Mouse (Mus musculus) olfactory bulb, adult 2 months (tissue): Measurements from ENCODE around the gene Atp8a1.

Source experiments
- CTCF ChIP-seq: fragments of 200-500 bp; IDR thresholded peaks from 2 replicates; pipeline ENCODE4 v1.5.1; 2012; ENCODE audit warnings: low read depth, mild to moderate bottlenecking, low read length, moderate library complexity; ENCODE audit not compliant: insufficient read depth
- POLR2A ChIP-seq: fragments of 200-500 bp; IDR thresholded peaks from 2 replicates; pipeline ENCODE4 v1.6.1; 2012; ENCODE audit warnings: mild to moderate bottlenecking, low read depth, low read length, moderate library complexity; ENCODE audit not compliant: insufficient read depth

- TF ChIP-seq CTCF (no peak), POLR2A (no peak)
Observed at GRCm38 (mm10) chr5:67846361-67847224, 641 bp downstream of the Atp8a1 start.
